Mouse (Mus musculus) liver, embryonic 16.5 days (tissue): Measurements from ENCODE around the gene Nosip. TPM values are rescaled to one million over a fixed set of nuclear protein-coding genes. Genes with fewer than 3 reads are reported as not detected.

Source experiments
- ATAC-seq: fragments of 200-750 bp; cut with Nextera tagmentation; 2 replicates; pipeline ENCODE4 v1.8.0; 2017; ENCODE audit warnings: low read depth, mild to moderate bottlenecking, moderate number of reproducible peaks, moderate library complexity
- H3K27ac ChIP-seq: fragments of 300-500 bp; sonication (generic); 2 replicates; pipeline ENCODE4 v1.5.1; 2014; ENCODE audit warnings: mild to moderate bottlenecking, low read length
- H3K27me3 ChIP-seq: fragments of 300-500 bp; sonication (generic); 2 replicates; pipeline ENCODE4 v1.6.1; 2014; ENCODE audit warnings: low read depth, low read length, mixed read lengths; ENCODE audit not compliant: control insufficient read depth, insufficient read depth
- H3K36me3 ChIP-seq: fragments of 300-500 bp; sonication (generic); 2 replicates; pipeline ENCODE4 v1.6.1; 2014; ENCODE audit warnings: mild to moderate bottlenecking; ENCODE audit not compliant: control insufficient read depth, insufficient read depth
- H3K4me1 ChIP-seq: fragments of 300-500 bp; sonication (generic); 2 replicates; pipeline ENCODE4 v1.6.1; 2014; ENCODE audit warnings: low read depth, low read length, mixed read lengths; ENCODE audit not compliant: control insufficient read depth
- H3K4me2 ChIP-seq: fragments of 300-500 bp; sonication (generic); 2 replicates; pipeline ENCODE4 v1.6.1; 2014; ENCODE audit warnings: low read depth, low read length, mixed read lengths
- H3K4me3 ChIP-seq: fragments of 300-500 bp; sonication (generic); 2 replicates; pipeline ENCODE4 v1.5.1; 2014; ENCODE audit warnings: low read depth, mild to moderate bottlenecking, low read length
- H3K9ac ChIP-seq: fragments of 300-500 bp; sonication (generic); 2 replicates; pipeline ENCODE4 v1.6.1; 2014; ENCODE audit warnings: low read depth, low read length
- H3K9me3 ChIP-seq: fragments of 300-500 bp; sonication (generic); replicated peaks from 2 replicates; pipeline ENCODE4 v1.6.1; 2016; ENCODE audit warnings: low read length; ENCODE audit not compliant: control insufficient read depth
- WGBS: fragments of 180-500 bp; shearing (Covaris S2); extraction: QIAGEN DNeasy Blood & Tissue Kit; methylation state at CpG from one replicate; pipeline ENCODE4 v1.1.7; 2014; ENCODE audit not compliant: insufficient replicate concordance; 5-methylcytosine and 5-hydroxymethylcytosine counted together
- polyA plus RNA-seq: library from polyadenylated mRNA; unstranded; fragments of >200 nt; fragmentation: Nextera tagmentation; extraction: Ambion mirVana; gene quantifications from 2 replicates; pipeline ENCODE4 v1.2.1, GENCODE M21; 2015

Nosip gene
- polyA plus RNA-seq, 1 experiment from 2014 or later = 23.8 TPM

DNA sequence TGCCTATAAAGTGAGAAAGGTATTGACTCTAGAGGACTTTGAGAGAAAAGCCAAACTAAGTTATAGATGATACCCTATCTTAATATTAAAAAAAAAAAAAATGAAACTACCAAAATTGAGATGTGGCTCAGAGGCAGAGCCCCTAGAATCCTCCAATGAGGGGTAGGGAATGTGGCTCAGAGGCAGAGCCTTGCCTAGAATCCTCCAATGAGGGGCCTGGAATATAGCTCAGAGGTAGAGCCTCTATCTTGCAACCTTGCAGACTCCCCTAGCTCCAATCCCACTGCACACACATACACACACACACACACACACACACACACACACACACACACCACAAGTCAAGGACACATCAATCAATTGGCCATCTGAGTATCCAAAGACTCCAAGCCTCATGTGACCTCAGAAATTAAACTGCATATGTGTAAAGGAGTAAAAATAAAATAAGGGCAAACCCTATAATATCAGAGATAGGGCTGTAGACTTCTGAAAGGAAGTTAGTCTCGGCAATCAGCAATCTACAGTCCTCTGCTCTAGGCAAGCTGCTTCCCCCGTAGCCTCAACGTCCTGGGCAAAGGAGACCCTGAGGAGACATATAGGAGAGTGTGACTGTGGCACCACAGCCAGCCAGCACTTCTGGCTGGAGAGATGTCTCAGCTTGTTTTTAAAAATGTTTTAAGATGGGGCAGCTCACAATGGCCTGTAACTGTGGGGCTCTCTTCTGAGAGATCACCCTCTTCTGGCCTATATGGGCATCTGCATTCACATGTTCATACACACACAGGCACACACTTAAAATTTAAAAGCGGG, 5.2 kb downstream of the Nosip start:
- WGBS = 42% methylated on average over 4 of the region's 4 CpGs
- Histone ChIP-seq H3K4me2 (no peak overlapping the region), H3K4me3 (no peak overlapping the region), H3K9me3 (no peaks in the 10 kb centered on the region), H3K4me1 (peaks cover 17% of the 10 kb centered on the region), H3K27me3 (no peaks in the 10 kb centered on the region), H3K9ac (no peak overlapping the region), H3K27ac (no peak overlapping the region), H3K36me3 (no peaks in the 10 kb centered on the region)
- peak; percentile 8; the same call in 1 of the 2 replicates for ATAC-seq

DNA sequence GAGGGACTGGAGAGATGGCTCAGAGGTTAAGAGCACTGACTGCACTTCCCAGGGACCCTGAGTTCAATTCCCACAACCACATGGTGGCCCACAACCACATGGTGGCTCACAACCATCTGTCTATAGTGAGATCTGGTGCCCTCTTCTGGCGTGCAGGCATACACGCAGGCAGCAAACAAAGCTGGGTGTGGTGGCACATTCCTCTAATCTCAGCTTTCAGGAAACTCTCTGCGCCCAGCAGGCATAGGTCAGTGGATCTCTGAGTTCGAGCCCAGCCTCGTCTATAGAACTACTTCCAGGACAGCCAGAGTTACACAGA, 5.7 kb downstream of the Nosip start:
- ATAC-seq = peak; percentile 51
- H3K4me1 ChIP-seq = peaks cover 17% of the 10 kb centered on the region
- 10% methylated on average over 5 of the region's 5 CpGs for WGBS
- no peak overlapping the region for H3K4me3 ChIP-seq
- H3K9me3 ChIP-seq = no peaks in the 10 kb centered on the region
- no peaks in the 10 kb centered on the region for H3K27me3 ChIP-seq
- H3K27ac ChIP-seq = no peak overlapping the region
- no peak overlapping the region for H3K9ac ChIP-seq
- H3K4me2 ChIP-seq = no peak overlapping the region
- no peaks in the 10 kb centered on the region for H3K36me3 ChIP-seq

DNA sequence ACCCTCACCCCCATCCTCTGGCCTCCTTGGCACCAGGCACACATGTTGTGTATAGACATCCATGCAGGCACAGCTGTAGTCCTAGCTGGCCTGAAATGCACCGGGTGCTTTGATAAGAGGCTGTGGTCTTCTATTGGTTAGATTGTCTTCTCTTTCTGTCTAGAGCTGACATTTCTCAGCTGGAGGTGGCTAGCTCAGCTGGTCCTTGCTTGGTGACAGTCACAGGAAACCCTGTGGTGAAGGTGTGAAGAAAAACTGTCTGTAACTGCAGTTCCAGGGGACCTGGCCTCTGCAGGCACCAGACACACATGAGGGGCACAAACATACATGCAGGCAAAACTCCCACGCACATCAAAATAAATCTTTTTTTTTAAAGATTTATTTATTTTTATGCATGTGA, 7.4 kb downstream of the Nosip start:
- WGBS = 55% methylated on average over 2 of the region's 2 CpGs
- ATAC-seq = no peak
- H3K27ac ChIP-seq = no peak overlapping the region
- H3K4me3 ChIP-seq = no peak overlapping the region
- H3K9me3 ChIP-seq = no peaks in the 10 kb centered on the region
- H3K4me1 ChIP-seq = peaks cover 5% of the 10 kb centered on the region; the same call in 1 of the 2 replicates
- no peak overlapping the region for H3K9ac ChIP-seq
- no peak overlapping the region for H3K4me2 ChIP-seq
- H3K36me3 ChIP-seq = no peaks in the 10 kb centered on the region
- H3K27me3 ChIP-seq = no peaks in the 10 kb centered on the region

DNA sequence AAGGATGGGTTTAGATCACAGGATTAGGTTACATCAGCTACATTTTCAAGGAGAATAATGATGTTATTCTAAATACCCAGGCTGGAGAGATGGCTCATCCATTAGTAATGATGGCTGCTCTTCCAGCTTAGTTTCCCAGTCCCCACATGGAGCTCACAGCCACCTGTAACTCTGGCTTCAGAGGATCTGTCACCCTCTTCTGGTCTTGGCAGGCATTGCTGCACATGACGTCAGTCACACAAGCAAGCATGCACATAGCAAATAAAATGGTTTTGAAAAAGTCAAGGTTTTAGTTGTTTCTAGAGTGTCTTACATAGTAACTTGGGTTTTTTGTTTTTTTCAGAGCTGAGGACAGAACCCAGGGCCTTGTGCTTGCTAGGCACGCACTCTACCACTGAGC, 10.0 kb downstream of the Nosip start:
- Histone ChIP-seq H3K36me3 (peaks cover 4% of the 10 kb centered on the region), H3K4me3 (no peak overlapping the region), H3K9me3 (no peaks in the 10 kb centered on the region), H3K4me2 (no peak overlapping the region), H3K27me3 (no peaks in the 10 kb centered on the region), H3K4me1 (peaks cover 7% of the 10 kb centered on the region), H3K27ac (no peak overlapping the region), H3K9ac (no peak overlapping the region)
- WGBS = 67% methylated on average over 2 of the region's 2 CpGs
- no peak for ATAC-seq

DNA sequence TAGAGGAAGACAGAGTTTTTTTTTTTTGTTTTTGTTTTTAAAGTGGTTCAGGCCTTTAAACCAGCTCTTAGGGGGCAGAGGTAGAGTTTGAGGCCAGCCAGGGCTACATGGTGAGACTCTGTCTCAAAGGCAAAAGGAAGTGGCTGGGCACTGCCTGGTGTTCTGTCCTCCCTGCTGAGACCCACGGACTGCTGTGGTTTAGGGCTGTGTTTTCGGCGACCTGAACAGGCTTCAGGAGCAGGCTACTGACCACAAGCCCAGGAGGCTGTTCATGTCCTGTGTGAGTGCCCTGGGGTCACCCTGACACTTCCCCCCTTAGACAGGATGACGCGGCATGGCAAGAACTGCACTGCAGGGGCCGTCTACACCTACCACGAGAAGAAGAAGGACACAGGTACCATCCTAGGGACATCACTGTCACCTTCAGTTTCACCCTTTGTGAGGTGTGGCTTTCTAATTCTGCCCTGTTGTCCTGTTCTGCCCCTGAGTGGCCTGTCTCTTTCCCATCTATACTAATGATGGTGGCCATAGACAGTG, 11.0 kb downstream of the Nosip start:
- Histone ChIP-seq H3K27me3 (no peaks in the 10 kb centered on the region), H3K36me3 (peaks cover 7% of the 10 kb centered on the region), H3K9me3 (no peaks in the 10 kb centered on the region), H3K9ac (no peak overlapping the region), H3K4me2 (no peak overlapping the region), H3K4me1 (peaks cover 3% of the 10 kb centered on the region), H3K27ac (no peak overlapping the region), H3K4me3 (no peak overlapping the region)
- 52% methylated on average over 7 of the region's 7 CpGs for WGBS
- ATAC-seq = no peak

DNA sequence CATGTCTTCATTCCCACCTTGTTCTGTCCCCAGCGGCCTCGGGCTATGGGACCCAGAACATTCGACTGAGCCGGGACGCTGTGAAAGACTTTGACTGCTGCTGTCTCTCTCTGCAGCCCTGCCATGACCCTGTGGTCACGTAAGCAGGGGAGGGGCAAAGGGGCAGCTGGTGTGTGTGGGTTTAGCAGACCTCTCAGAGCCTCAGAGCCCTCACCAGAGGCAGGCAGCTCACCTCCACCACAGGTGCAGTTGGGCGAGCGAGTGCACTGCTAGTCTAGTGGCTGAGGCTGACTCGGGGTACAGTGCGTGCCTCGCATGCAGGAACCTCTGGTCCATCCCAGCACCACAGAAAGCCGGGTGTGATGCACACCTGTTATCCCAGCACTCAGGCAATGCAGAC, 11.7 kb downstream of the Nosip start:
- 77% methylated on average over 12 of the region's 12 CpGs for WGBS
- Histone ChIP-seq H3K4me2 (no peak overlapping the region), H3K27me3 (no peaks in the 10 kb centered on the region), H3K9me3 (no peaks in the 10 kb centered on the region), H3K9ac (no peak overlapping the region), H3K36me3 (peaks cover 7% of the 10 kb centered on the region), H3K4me1 (peaks cover 2% of the 10 kb centered on the region), H3K27ac (no peak overlapping the region), H3K4me3 (no peak overlapping the region)
- 0 out of 2 replicates have a peak, but pooled peaks have one; percentile 7 for ATAC-seq

DNA sequence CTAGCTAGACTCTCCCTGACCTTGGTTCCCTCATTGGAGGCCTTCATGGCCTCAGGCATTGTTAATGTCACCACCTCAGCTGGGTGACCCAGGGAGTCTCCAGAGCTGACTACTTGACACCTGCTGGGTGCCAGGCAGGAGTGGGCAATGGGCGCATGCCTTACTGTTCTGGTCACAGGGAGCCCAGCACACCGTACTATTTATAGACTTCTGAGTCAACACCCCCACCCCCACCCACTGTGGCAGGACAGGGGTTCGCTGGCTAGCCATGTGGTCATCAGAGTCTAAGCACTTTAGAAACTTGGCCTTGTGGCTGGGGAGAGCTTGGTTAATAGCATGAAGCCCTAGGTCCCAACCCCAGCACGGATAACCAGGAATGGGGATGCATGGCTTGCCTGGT, 13.2 kb downstream of the Nosip start:
- H3K4me3 ChIP-seq = no peak overlapping the region
- peaks cover 7% of the 10 kb centered on the region for H3K36me3 ChIP-seq
- WGBS = 56% methylated on average over 4 of the region's 4 CpGs
- peaks cover 5% of the 10 kb centered on the region for H3K4me1 ChIP-seq
- no peaks in the 10 kb centered on the region for H3K9me3 ChIP-seq
- H3K27me3 ChIP-seq = no peaks in the 10 kb centered on the region
- H3K4me2 ChIP-seq = no peak overlapping the region
- no peak overlapping the region for H3K27ac ChIP-seq
- no peak overlapping the region for H3K9ac ChIP-seq
- ATAC-seq = peak; percentile 47

DNA sequence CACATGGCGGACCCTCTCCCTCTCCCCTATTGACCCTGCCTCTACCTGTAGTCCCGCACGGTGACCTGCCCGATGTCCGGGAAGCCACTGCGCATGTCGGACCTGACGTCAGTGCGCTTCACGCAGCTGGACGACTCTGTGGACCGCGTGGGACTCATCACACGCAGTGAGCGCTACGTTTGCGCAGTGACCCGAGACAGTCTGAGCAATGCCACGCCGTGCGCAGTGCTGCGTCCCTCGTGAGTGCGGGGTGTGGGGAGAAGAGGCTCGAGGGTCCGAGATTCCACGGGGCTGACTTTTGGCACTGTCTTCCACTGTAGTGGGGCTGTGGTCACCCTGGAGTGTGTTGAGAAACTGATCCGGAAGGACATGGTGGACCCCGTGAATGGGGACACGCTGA, 14.3 kb downstream of the Nosip start:
- Histone ChIP-seq H3K4me2 (no peak overlapping the region), H3K4me3 (no peak overlapping the region), H3K9ac (no peak overlapping the region), H3K4me1 (peaks cover 5% of the 10 kb centered on the region), H3K36me3 (peaks cover 7% of the 10 kb centered on the region), H3K27me3 (no peaks in the 10 kb centered on the region), H3K27ac (no peak overlapping the region), H3K9me3 (no peaks in the 10 kb centered on the region)
- 90% methylated on average over 30 of the region's 30 CpGs for WGBS
- ATAC-seq = no peak

DNA sequence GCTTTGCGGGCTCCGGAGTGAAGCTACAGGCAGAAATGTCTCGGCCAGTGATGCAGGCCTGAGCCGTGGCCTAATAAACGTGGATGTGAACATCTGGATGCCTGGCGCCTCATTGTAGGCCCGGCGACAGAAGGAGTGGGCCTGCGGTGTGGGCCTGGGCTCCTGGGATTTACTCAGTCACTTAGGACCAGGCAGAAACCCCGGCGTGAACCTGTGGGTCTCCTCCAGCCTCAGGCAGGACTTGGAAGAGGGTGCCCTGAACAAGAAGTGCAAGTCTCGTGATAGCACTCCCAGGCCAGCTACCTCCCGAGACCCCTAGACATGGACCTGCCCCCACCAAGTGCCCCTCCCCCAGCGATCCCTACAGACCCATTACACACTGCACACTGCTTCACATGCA, 15.1 kb downstream of the Nosip start:
- H3K27ac ChIP-seq = no peak overlapping the region
- H3K9me3 ChIP-seq = no peaks in the 10 kb centered on the region
- peaks cover 7% of the 10 kb centered on the region for H3K36me3 ChIP-seq
- 87% methylated on average over 14 of the region's 14 CpGs for WGBS
- H3K9ac ChIP-seq = no peak overlapping the region
- ATAC-seq = no peak
- H3K4me3 ChIP-seq = no peak overlapping the region
- H3K4me1 ChIP-seq = peaks cover 8% of the 10 kb centered on the region
- H3K4me2 ChIP-seq = no peak overlapping the region
- H3K27me3 ChIP-seq = no peaks in the 10 kb centered on the region
